Mouse (Mus musculus): Measurements from ENCODE around the gene B4galt1.

The B4galt1 gene

DNA sequence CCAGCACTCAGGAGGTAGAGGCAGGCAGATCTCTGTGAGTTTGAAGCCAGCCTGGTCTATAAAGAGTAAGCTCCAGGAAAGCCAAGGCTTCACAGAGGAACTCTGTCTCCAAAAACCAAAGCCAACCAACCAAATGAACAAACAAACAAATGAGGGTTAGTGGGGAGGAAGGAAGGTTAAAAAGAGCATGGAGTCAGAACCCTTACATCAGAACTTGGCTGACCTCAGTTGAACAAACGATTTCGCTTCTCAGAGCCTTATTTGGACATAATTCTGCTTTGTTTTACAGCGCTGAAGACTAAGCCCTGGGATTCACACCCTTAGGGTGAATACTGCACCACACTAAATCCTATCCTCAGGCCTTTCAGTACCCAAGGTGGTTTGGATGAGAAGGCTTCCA lies 18.3 kb upstream of the B4galt1 start:
- DNase-seq (ENCODE audit: extremely low spot score) = no peak

DNA sequence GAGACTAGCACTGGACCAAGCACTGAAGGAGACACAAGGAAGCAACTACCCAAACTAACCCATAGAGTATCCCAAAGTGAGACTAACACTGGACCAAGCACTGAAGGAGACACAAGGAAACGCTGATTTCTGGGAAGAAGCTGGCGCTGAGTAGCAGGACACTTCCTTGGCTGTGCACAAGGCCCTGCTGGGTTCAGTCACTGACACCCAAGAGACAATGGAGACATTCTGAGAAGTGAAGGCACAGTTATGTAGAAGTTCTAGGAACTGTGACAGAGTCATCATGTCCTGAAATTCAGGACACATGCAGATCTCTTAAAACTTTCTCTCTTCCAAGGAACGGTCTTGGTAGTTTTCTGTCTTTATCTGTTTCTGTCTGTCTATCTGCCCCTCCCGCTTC lies 16.4 kb upstream of the B4galt1 start:
- no peak for DNase-seq (ENCODE audit: extremely low spot score)

DNA sequence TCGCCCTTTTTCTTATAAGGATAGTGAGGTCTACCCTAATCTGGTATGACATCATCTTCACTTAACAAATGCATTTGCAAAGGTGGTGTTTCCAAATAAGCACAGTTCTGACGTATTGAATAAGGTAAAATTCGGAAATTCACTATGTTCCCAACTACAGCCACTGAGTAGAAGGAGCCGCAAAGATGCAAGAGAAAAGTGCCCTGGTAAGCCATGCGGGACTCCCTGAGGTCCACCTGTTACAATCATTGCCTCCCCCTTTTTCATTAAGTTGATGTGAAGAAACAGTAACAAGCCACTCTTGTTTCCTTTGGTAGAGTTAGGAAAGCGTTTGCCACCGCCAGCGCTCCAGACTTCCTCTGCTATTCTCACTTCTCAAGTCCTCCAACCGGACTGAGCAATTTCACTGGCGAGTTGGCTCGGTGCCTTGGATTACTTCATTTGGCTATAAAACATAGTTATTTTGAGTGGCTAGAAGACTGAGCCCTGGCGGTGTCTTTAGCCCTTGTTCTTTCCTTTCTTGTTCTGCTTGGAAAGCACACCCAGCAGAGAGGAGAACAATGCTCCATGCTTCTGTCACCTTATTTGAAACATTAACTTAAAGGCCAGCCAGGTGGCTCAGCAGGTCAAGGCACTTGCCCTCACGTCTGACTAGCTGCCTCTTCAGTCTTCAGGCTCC lies 14.9 kb upstream of the B4galt1 start:
- no peak for DNase-seq (ENCODE audit: extremely low spot score)

DNA sequence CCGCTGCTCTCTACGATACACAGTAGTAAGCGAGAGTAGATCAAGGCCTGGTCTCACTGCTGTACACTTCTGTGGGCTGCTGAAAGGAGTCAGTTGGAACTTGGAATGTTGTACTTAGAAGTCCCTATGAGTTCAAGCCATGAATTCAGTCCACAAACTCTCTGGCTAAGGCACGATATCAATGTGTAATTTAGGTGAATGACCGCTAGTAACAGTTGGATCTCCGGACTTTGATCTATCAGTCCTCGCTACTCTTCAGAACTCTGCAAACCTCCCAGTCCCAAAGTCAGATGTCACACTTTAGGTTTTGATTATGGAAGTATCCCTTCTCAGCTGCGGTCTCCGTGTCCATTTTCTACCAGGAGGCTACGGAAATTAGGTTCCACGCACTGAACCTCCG lies 10.6 kb upstream of the B4galt1 start:
- DNase-seq (ENCODE audit: extremely low spot score) = no peak

DNA sequence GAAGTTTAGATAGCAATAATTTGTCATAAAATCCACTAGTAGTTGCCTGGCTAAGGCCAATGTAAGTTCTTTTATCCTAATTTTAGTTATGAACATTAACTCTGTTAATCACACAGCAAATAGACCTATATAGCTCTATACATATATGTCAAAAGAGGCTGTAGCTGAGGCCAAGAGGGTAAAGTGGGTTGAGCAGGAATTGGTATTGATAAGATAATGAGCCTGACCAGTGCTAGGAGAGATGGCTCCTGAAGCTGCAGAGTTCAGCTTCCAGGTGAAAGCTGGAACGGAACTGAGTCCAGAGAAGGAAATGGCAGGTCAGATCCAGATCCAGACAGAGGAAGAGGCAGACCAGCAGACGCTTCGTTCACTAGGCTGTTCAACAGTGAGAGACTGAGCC lies 9.5 kb upstream of the B4galt1 start:
- DNase-seq (ENCODE audit: extremely low spot score) = no peak

DNA sequence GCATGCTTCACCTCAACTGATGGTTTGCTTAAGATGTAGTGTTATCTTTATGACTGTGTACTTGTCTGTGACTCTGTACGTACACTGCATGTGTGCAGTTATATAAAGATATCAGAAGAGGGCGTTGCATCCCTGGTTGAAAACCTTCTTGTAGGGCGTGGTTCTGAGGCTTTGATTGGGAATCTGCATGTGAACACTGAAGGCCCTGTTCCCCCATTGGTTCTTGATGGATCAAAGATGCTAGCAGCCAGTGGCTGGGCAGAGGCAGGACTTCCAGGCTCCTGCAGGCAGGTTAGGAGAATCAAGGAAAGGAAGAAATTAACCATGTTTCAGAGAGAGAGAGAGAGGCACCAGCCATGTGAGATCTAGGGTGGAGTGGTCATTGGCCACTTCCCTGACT lies 7.3 kb upstream of the B4galt1 start:
- DNase-seq (ENCODE audit: extremely low spot score) = no peak

DNA sequence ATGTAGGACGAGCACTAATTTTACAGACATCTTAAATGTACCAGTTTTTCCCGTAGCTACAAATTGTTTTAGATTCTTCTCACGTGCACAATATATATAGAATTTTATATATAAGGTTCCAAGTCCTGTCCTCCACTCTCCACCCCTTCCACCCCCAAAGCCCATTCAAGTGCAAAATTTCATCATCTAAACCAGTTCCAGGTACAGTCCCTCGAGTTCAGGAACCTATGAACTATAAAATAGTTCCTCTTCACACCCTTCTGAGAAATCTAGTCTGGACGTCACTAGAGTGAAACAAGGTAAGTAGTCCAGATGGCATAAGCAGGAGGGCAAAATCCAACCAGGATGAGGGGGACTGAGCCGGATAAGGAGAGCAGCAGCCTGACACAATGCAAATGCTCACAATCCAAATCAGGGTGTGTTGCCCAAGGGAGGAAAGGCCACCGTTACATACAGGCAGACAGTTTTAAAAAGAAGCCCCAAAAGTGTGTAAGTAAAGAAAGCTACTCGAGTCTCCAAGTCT lies 4.1 kb upstream of the B4galt1 start:
- no peak for DNase-seq (ENCODE audit: extremely low spot score)

DNA sequence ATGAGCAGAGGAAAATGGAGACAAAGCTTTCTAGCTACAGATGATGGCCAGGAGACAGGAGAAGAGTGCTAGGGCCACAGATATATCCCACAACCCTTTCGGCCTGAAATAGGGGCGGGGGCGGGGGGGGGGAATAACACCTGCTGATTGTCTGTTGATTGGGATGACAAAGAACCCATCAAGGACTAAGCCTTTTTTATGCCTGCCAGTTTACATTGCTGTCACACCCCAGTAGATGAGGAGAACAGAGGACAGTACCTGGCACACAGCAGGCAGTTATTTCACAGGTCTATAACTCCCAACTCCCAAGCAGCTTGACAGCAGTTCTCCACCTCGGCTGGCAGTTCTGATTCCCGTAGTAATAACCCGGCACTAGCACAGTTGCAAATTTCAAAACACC lies 2.8 kb upstream of the B4galt1 start:
- DNase-seq (ENCODE audit: extremely low spot score) = no peak

DNA sequence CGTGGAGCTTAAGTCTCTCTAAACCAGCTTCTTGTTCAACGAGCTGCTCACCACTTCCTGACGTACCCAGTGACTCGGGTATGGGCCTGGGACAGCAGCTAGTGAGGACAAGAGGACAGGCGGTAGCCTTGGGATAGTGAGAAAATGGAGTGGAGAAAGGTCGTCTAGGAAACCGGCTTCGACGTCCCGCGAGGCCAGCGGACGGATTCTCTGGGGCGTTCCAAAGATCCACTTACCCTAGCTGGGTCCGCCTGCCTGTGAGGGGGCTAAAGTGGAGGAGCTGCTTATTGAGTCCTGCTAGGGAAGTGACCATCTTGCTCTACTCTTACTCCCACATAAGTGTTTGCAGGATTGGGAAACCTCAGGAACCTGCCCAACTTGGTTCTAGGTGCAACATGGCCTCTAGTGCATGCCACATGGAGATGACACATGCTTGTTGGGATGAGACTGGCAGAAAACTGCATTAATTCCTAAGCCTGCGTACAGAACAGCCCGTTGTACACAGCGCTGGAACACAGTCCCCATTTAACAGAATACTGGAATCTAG lies 655 bp upstream of the B4galt1 start:
- DNase-seq (ENCODE audit: extremely low spot score) = no peak

DNA sequence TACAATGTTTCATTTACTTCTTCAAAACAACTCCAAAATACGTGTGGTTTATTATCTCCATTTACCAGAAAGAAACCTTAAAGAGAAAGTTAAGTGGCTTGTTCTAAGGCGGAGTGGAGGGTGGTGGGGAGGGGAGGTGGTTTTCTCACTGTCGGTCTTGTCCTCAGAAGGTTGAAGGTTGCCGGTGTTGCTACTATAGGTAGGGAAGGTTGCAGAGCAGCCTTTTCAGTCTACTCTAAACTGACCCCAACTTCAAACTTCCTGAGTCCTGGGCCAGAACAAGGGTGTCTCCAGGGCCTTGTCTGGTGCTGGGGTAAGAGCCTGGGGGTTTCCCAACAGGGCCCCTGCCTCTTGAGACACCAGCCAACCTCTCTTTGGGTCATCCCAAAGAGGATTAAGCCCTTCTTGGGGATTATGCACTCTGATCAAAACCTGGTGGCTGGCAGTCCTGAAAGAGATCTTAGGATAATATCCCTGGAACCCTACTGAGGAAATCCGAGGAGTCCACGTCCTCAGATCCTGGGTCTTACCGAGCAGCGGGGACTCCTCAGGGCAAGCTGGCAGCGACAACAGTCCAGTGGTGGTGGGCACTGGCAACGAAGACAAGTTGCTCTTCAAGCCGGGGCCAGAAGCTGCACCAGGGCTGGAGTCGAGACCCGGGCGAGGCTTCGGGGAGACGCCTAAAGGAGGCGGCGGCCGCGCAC lies 792 bp downstream of the B4galt1 start:
- no peak for DNase-seq (ENCODE audit: extremely low spot score)

DNA sequence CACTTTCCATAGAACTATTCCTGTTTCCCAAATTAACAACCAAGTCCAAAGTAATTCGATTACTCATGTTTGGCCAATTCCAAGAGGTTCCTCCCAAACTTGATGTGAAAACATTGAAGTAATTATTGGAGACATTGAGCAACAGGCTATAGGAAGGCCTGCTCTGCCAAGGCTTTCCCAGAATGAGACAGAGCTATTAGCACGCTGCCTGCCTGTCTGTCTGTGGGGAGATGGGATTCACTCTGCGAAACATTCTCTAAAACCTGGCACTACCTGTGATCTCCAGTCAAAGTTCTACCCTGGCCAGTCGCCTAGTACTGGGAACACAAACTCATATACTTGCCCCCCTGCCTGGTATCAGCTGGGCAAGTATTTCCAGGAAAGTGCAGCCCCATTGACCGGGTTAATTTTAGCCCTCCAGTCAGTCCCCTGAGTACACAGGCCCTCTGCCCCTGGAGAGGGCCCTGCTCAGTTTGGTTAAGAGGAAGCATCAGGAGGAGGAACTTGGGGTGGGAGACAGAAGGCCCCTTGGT lies 1.5 kb downstream of the B4galt1 start:
- peak; percentile 29 for DNase-seq (ENCODE audit: extremely low spot score)

DNA sequence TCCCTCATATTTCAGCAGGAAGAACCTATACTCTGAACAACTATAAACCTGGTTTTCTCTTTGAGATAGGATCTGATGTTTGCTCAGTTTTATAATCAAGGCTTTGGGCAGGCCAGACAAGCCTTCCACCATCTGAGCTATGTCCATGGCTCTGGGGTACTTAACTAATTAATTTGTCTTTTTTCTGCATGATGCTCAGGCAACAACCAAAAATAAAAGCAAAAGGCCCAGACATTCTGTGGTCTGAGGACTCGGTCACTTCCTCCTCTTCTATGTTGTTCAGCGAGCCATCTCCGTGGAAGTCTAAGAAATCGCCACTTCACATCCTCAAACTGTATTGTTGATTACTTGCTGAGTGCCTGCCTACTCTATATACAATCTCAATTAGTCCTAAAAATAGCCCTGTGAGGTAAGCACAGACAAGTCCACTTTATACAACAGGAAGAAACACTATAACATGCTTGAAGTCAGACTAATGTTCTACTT lies 2.0 kb downstream of the B4galt1 start:
- DNase-seq (ENCODE audit: extremely low spot score) = no peak

DNA sequence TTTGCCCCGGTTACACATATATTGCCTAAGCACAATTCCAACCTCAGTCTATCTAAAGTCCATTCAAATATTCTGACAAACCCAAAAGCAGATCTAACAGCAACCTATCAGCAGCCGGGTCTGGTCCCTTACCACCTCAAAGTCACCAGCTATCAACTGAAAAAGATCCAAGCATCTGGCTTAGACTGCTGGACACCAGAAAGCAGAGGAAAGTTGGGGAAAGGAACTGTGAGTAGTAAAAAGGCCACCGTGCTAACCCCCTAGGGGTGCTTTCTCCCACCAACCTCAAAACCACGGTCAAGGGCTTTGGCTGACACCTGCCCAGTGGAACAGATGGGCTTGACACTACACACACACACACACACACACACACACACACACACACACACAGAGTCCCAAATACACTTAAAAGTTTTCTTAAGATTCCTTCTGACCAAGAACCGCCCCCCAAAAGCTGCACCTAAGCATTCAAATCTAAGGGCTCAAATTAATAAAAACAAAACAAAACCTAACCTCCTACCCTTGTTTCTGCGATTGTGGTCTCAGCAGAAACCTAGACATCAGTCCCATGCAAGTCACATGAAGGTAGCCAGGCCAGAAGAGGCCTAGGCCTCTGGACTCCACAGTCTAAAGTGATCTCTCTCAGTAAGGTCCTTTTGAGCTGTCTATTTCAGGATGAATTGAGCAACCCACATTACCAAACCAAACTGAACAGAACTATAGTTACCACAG lies 2.6 kb downstream of the B4galt1 start:
- no peak for DNase-seq (ENCODE audit: extremely low spot score)

DNA sequence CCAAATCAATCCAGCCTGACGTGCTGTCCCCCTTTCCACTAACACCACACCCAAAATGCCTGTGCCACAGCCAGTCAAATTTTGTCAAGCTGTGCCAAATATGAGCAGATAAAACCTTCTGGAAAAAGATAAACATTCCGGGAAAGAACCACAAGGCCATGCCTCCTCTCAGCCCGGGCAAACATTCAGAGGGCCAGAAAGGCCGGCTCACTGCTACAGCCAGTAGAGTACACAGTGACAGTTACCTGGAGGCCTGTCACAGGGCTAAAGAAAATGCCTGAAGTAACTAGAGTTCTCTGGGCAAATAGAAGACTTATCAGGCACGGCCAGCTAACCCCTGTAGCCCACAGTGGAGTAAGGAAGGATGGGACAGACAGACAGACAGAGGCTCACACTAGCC lies 3.2 kb downstream of the B4galt1 start:
- no peak for DNase-seq (ENCODE audit: extremely low spot score)

DNA sequence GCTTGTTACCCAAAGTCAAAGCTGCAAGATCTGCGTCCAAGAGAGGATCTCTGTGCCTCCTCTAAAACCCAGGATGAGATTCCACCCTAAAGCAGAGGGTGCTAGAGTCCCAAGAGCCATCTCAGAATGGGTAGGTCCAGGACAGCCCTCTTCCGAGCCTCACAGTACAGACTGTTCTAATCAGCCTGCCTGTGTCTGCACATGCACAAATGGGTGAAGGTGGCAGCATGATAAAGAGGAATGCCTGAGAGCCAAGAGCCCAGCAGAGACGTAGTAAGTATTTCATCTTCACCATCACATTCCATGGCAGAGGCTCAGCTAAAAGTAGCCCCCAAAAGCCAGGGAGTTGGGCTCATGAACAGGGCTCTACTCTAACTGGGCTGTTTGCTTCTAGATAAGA lies 4.3 kb downstream of the B4galt1 start:
- no peak for DNase-seq (ENCODE audit: extremely low spot score)

DNA sequence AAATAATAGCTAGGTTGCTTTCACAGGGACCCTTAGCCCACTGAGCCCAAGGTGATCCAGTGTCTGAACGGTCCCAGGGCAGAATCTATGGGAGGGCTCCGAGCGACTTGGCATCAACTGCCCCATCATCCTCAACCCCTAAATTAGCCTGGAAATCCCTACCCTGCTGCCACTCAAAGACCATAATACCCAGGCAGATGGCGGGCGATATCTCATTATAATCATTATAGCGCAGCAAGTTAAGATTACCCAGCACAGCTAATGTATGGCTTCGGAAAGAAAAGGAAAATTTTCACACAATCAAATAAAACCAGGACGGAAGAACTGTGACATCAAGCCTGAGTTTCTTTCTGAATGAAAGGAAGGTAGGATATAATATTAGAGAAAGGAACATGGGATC lies 5.6 kb downstream of the B4galt1 start:
- no peak for DNase-seq (ENCODE audit: extremely low spot score)

DNA sequence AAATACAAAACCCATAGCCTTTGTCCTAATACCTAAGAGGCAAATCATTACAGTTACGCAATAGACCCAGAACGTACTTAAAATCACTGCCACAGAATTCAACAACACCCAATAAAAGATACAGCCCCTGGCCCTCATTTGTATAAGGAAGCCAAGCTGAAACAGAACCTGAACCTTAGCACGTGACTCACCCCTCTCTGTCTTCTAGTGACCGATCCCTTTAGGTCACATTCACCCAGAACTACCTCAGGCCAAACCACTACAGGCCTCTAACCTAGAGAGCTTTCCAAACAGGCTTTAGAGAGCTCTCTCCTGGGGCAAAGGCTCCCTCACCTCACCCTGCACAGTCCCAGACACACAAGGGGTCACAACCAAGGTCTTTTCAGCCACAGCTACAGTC lies 6.6 kb downstream of the B4galt1 start:
- DNase-seq (ENCODE audit: extremely low spot score) = no peak

DNA sequence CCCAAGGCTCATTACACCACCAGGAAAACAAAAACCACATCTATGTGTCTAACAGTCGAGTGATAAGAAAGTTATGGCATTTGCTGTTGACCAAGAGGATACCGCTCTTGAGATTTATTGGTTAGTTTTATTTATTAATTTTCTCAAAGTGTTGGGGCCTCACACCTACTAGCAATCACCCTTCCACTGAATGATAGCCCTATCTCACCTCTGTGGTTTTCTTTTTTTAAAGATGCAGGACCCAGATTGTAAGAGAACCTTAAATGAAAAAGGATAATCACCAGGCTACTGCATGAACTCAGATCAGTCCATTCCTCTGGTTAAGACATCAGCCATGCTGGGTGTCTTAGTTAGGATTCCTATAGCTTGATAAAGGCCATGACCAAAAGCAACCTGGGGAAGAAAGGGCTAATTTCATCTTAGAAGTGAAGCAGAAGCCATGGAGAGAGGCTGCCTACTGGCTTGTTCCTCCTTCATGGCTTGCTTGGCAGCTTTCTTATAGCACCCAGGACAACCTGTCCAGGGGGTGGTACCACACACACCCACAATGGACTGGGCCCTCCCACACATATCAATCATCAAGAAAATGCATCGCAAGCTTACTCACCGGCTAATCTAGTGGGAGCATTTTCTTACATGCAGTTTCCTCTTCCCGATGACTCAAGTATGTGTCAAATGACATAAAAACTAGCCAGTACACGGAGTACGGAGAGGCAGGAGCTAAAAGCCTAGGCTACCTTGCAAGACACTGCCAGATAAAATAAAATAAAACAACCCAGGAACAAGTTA lies 7.5 kb downstream of the B4galt1 start:
- DNase-seq (ENCODE audit: extremely low spot score) = no peak

DNA sequence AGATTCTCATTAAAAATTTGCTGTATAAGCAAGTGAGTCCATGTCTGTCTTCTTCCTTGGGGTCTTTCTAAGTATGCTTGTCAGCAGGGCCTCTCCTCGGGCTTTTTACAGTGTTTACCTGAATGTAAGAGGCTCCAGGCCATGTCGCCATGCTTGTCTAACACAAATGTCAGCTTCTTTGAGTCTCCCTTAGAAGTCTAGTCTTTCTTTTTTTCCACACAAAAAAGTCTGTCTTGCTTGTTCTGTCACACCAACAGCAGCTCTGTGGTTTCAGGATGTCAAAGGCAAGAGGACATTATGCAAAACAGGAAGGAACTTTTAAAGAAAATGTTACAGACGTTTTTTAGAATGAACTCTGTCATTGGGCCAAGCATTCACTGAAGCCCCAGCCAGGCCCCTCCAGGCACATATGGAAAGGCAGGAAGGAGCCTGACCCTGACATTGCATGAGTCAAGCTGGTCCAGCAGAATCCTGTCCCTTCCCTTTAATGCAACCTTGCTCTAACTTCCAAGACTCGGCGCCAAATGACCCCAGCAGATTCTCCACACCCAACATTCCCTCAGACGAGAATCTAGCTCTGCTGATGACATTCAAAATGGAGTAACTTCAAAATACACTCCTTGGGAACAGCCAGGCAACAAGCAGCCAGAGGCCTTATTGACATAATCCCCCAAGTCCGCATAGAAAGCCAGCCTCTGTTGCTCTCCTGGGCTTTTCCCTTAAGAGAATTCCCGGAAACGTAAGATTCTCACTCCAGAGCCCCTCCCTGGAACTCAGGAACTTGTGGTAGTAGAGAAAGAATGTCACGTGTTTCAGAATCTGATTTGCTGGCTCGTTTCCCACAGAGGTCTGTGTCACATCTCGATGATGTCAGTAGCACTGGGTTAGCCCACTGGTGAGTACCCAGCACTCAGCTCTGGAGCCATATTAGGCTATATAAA lies 8.7 kb downstream of the B4galt1 start:
- DNase-seq (ENCODE audit: extremely low spot score) = no peak

DNA sequence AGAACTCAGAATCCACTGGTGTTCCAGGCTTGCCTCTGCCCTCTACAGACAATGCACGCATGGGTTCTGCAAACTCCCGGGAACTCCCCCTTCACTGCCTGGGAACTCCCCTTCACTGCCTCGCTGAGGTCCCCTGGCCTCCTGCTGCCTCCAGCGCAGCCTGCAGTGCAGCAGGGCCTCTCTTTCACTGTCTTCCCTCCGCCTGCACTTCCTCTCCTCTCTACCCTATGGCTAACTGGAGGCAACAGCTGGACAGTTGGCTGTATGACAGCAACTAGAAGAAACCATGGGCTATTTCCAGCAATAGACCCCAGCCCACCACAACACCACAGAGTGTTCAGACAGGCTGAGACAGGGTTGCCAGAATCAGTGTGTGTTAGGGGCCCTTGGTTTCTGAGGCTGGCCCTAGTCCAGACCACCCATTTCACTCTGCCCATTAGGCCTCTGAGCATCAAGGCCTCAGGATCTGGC lies 9.5 kb downstream of the B4galt1 start:
- no peak for DNase-seq (ENCODE audit: extremely low spot score)

All from embryo, embryonic 9.5 days (tissue).